9 mouse cellular contexts compared by ENCODE assay signal in genomic region chr10:75516724-75517072, GRCm38 (mm10). TPM values are rescaled to one million over a fixed set of nuclear protein-coding genes. Genes with fewer than 3 reads are reported as not detected.
DNase-seq lines count a peak whose midpoint lies in the region; ATAC-seq and TF ChIP-seq lines count a peak whose summit lies in the region.
"Had no signal": no experiment of that assay in that cellular context is flagged by ENCODE, and none has a peak within 500 bp of the region (broad histone marks: within the 10 kb centered on the region; RNA-seq: fewer than 3 reads in every experiment).

No protein-coding gene starts in this region.

- H3K36me3 ChIP-seq in liver, postnatal 0 days (replicated peaks; ENCODE audit: insufficient read depth, low read length): peaks cover 42% of the 10 kb centered on the region

- 2% methylated on average over 12 of the region's 12 CpGs for WGBS in bone marrow, adult 2 months
- 3% methylated on average over 12 of the region's 12 CpGs for WGBS in liver, postnatal 0 days (ENCODE audit: insufficient replicate concordance)

- H3K27ac ChIP-seq in bone marrow, adult 2 months (ENCODE audit: control insufficient read depth, insufficient read depth, low read depth, low read length, poor library complexity): peak overlapping the region; percentile 98
- peak overlapping the region; percentile 99 for H3K27ac ChIP-seq in liver, postnatal 0 days (ENCODE audit: low read depth)

- peak overlapping the region; percentile 80 for H3K4me3 ChIP-seq in bone marrow, adult 2 months (replicated peaks; ENCODE audit: control insufficient read depth, low read depth, low read length)
- H3K4me3 ChIP-seq in liver, postnatal 0 days (ENCODE audit: low read depth, low read length): peak overlapping the region; percentile 90

- H3K27me3 ChIP-seq in liver, postnatal 0 days (ENCODE audit: insufficient read depth, low read length): no peaks in the 10 kb centered on the region

- TF ChIP-seq EP300 in liver, postnatal 0 days (IDR thresholded peaks at IDR 0.05; ENCODE audit: low read depth): no peak

- no peak for TF ChIP-seq CTCF in bone marrow, adult 2 months (IDR thresholded peaks at IDR 0.05; ENCODE audit: control insufficient read depth, insufficient read depth, low read length)
- no peak for TF ChIP-seq CTCF in liver, postnatal 0 days (IDR thresholded peaks at IDR 0.05; ENCODE audit: low read depth)

- H3K9me3 ChIP-seq in liver, postnatal 0 days (ENCODE audit: low read length): no peaks in the 10 kb centered on the region

- peak; percentile 77 for DNase-seq in kidney, adult 9 months
- DNase-seq in kidney, adult 11 months: no peak
- DNase-seq in forelimb bud, embryonic 11.5 days (ENCODE audit: low read depth, low spot score): peak; percentile 16
- DNase-seq in liver, postnatal 0 days: no peak
- no peak for DNase-seq in ovary, postnatal 14 days (ENCODE audit: low spot score)
- no peak for DNase-seq in left cerebral cortex, postnatal 14 days (ENCODE audit: low spot score in 2 of 2)
- no peak for DNase-seq in gastrocnemius, postnatal 10 days

- H3K9ac ChIP-seq in liver, postnatal 0 days (replicated peaks): peak overlapping the region; percentile 96

- no peak for TF ChIP-seq POLR2A in bone marrow, adult 2 months (IDR thresholded peaks at IDR 0.05; ENCODE audit: borderline replicate concordance, control insufficient read depth, low read depth, low read length)

- no peaks in the 10 kb centered on the region; the same call in 1 of the 2 replicates for H3K4me1 ChIP-seq in bone marrow, adult 2 months (ENCODE audit: control insufficient read depth, insufficient read depth, low read length)
- H3K4me1 ChIP-seq in liver, postnatal 0 days (ENCODE audit: insufficient read depth): peaks cover 47% of the 10 kb centered on the region

- intact Hi-C loops in left cerebral cortex, postnatal 14 days (cut with DNase I): no loop called here

- peak overlapping the region; percentile 92 for H3K4me2 ChIP-seq in liver, postnatal 0 days (ENCODE audit: low read depth, low read length)

- ATAC-seq in liver, postnatal 0 days: no peak

RNA-seq across cellular contexts. Expression of gene Snrpd3, which starts 0.7 kb away (rescaled TPM):
- polyA plus RNA-seq in bone marrow, adult 2 months (2011; ENCODE audit: insufficient read depth, insufficient read length, low replicate concordance, missing spikeins): 139 and 156 TPM in 2 replicates
- 51.9 and 58.8 TPM in 2 replicates for polyA plus RNA-seq in liver, postnatal 0 days (2015; fragmentation: Nextera tagmentation; extraction: Ambion mirVana)
- 10 to 100 TPM; 78.1 to 84.3 TPM for total RNA-seq in left cerebral cortex, postnatal 14 days (2021)
- total RNA-seq in gastrocnemius, postnatal 10 days (2021): 100 to 1,000 TPM; 126 to 134 TPM

RNA-seq across cellular contexts. Expression of gene Gucd1, which starts 1.1 kb away (rescaled TPM):
- 37.6 and 48.3 TPM in 2 replicates for polyA plus RNA-seq in bone marrow, adult 2 months (2011; ENCODE audit: insufficient read depth, insufficient read length, low replicate concordance, missing spikeins)
- polyA plus RNA-seq in liver, postnatal 0 days (2015; fragmentation: Nextera tagmentation; extraction: Ambion mirVana): 45.2 and 45.6 TPM in 2 replicates
- 10 to 100 TPM; 20.6 to 23.1 TPM for total RNA-seq in left cerebral cortex, postnatal 14 days (2021)
- total RNA-seq in gastrocnemius, postnatal 10 days (2021): 10 to 100 TPM; 46.9 to 47.5 TPM

RNA-seq across cellular contexts. Expression of gene Lrrc75b, which starts 43.4 kb away (rescaled TPM):
- 0.42 TPM in 1 of 2 replicates, not detected in the other for polyA plus RNA-seq in bone marrow, adult 2 months (2011; ENCODE audit: insufficient read depth, insufficient read length, low replicate concordance, missing spikeins)
- 0.05 and 0.06 TPM in 2 replicates for polyA plus RNA-seq in liver, postnatal 0 days (2015; fragmentation: Nextera tagmentation; extraction: Ambion mirVana)
- 10 to 100 TPM; 10.0 to 11.4 TPM for total RNA-seq in left cerebral cortex, postnatal 14 days (2021)
- total RNA-seq in gastrocnemius, postnatal 10 days (2021): 1 to 10 TPM; 1.3 to 1.9 TPM

RNA-seq across cellular contexts. Expression of gene Ggt1, which starts 44.7 kb away (rescaled TPM):
- polyA plus RNA-seq in bone marrow, adult 2 months (2011; ENCODE audit: insufficient read depth, insufficient read length, low replicate concordance, missing spikeins): 5.2 and 11.4 TPM in 2 replicates
- 27.4 and 28.6 TPM in 2 replicates for polyA plus RNA-seq in liver, postnatal 0 days (2015; fragmentation: Nextera tagmentation; extraction: Ambion mirVana)
- 1 to 10 TPM; 1.5 to 1.6 TPM for total RNA-seq in left cerebral cortex, postnatal 14 days (2021)
- 1 to 10 TPM in 1 of 2 experiments, under 1 TPM in 1; 0.52 to 1.0 TPM for total RNA-seq in gastrocnemius, postnatal 10 days (2021)
- total RNA-seq: adrenal gland, postnatal 36 days had no signal

Comparison
In these comparisons a context has a peak if more than half of its experiments do, and no peak if none do; other contexts are left out.
1. DNase-seq: peak in kidney, adult 9 months (single experiment) and forelimb bud, embryonic 11.5 days (single experiment); none in kidney, adult 11 months (single experiment), liver, postnatal 0 days (single experiment), ovary, postnatal 14 days (single experiment), left cerebral cortex, postnatal 14 days (0 of 2) and gastrocnemius, postnatal 10 days (single experiment).